Mouse (Mus musculus) limb, embryonic 11.5 days (tissue): ENCODE measurements at regions not wholly inside any gene's neighbourhood (a gene's known extent, or its start where the extent isn't known, plus 50 kb on each side); places are given as distances from the start of the nearest gene placed in this dataset.

ENCODE experiments used
- ATAC-seq: fragments of 200-750 bp; cut with Nextera tagmentation; 2 replicates; pipeline ENCODE4 v1.8.0; 2017; ENCODE audit warnings: low read depth; ENCODE audit not compliant: insufficient number of reproducible peaks, low FRiP score, low TSS enrichment
- DNase-seq: peaks from one replicate; pipeline ENCODE4 v3.0.0-alpha.2; 2015; ENCODE audit warnings: low spot score
- H3K27ac ChIP-seq: fragments of 300-500 bp; sonication (generic); replicated peaks from 2 replicates; pipeline ENCODE4 v1.5.1; 2014; ENCODE audit warnings: low read depth, mild to moderate bottlenecking, low read length
- H3K27me3 ChIP-seq: fragments of 300-500 bp; sonication (generic); 2 replicates; pipeline ENCODE4 v1.6.1; 2014; ENCODE audit warnings: mild to moderate bottlenecking, low read length, mixed read lengths; ENCODE audit not compliant: control insufficient read depth, insufficient read depth
- H3K36me3 ChIP-seq: fragments of 300-500 bp; sonication (generic); 2 replicates; pipeline ENCODE4 v1.6.1; 2014; ENCODE audit warnings: mild to moderate bottlenecking, low read length, moderate library complexity, mixed read lengths; ENCODE audit not compliant: control insufficient read depth, insufficient read depth
- H3K4me1 ChIP-seq: fragments of 300-500 bp; sonication (generic); 2 replicates; pipeline ENCODE4 v1.6.1; 2014; ENCODE audit warnings: low read length, mixed read lengths; ENCODE audit not compliant: control insufficient read depth, insufficient read depth
- H3K4me2 ChIP-seq: fragments of 300-500 bp; sonication (generic); 2 replicates; pipeline ENCODE4 v1.6.1; 2014; ENCODE audit warnings: low read depth, mild to moderate bottlenecking, moderate library complexity; ENCODE audit not compliant: severe bottlenecking
- H3K4me3 ChIP-seq: fragments of 300-500 bp; sonication (generic); 2 replicates; pipeline ENCODE4 v1.5.1; 2014; ENCODE audit warnings: low read depth, low read length
- H3K9ac ChIP-seq: fragments of 300-500 bp; sonication (generic); 2 replicates; pipeline ENCODE4 v1.6.1; 2014; ENCODE audit warnings: mild to moderate bottlenecking, low read length
- H3K9me3 ChIP-seq: fragments of 300-500 bp; sonication (generic); 2 replicates; pipeline ENCODE4 v1.6.1; 2016; ENCODE audit warnings: low read length; ENCODE audit not compliant: control insufficient read depth
- WGBS: fragments of 180-500 bp; shearing (Covaris S2); extraction: QIAGEN DNeasy Blood & Tissue Kit; methylation state at CpG from one replicate; pipeline ENCODE4 v1.1.7; 2014; 5-methylcytosine and 5-hydroxymethylcytosine counted together

DNA sequence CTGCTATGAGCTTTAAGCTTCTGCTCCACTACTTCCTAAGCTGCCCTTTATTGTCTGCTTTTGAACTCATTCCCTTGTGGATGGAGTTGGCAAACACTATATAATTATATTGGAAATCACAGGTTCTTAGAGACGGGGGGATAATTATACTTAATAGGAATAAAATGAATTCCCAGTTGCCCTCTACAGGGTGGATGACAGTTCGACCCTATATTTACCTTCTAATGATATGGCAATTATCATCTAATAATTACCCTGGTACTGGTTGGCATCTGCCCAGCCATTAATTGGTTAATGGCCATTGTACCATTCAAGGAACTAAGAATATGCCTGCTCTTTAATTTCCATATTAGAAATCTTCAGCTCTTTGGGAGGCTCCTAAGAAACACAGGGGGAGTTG lies 302.5 kb upstream of the 4931429L15Rik start:
- no peaks in the 10 kb centered on the region for H3K36me3 ChIP-seq
- 79% methylated on average over 2 of the region's 2 CpGs for WGBS
- no peaks in the 10 kb centered on the region for H3K9me3 ChIP-seq
- no peak overlapping the region for H3K4me3 ChIP-seq
- no peak overlapping the region for H3K27ac ChIP-seq
- ATAC-seq, result no peak
- no peaks in the 10 kb centered on the region for H3K4me1 ChIP-seq
- no peaks in the 10 kb centered on the region for H3K27me3 ChIP-seq
- no peak overlapping the region for H3K4me2 ChIP-seq
- no peak overlapping the region for H3K9ac ChIP-seq
- no peak for DNase-seq

DNA sequence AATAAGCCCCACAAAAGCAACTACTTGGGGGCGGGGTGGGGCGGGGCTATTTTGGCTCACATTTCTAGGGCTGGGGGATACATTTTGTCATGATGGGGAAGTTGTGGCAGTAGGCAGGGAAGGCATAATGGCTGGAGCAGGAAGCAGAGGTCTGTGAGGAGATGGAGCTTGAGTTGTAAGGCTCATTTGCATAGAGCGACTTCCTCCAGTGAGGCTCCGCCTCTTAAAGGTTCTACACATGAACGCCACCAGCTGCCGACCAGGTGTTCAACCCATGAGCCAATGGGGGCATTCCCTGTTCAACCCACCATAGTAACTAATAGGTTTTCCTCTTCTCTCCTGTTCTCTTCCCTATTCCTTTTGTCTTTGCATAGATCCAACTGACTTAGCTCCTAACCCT lies 302.1 kb upstream of the 4931429L15Rik start:
- no peaks in the 10 kb centered on the region for H3K27me3 ChIP-seq
- H3K27ac ChIP-seq, result no peak overlapping the region
- 95% methylated on average over 6 of the region's 6 CpGs for WGBS
- DNase-seq (no peak), ATAC-seq (no peak)
- H3K4me3 ChIP-seq, result no peak overlapping the region
- H3K36me3 ChIP-seq, result no peaks in the 10 kb centered on the region
- no peaks in the 10 kb centered on the region for H3K4me1 ChIP-seq
- H3K9me3 ChIP-seq, result no peaks in the 10 kb centered on the region
- no peak overlapping the region for H3K9ac ChIP-seq
- no peak overlapping the region for H3K4me2 ChIP-seq

DNA sequence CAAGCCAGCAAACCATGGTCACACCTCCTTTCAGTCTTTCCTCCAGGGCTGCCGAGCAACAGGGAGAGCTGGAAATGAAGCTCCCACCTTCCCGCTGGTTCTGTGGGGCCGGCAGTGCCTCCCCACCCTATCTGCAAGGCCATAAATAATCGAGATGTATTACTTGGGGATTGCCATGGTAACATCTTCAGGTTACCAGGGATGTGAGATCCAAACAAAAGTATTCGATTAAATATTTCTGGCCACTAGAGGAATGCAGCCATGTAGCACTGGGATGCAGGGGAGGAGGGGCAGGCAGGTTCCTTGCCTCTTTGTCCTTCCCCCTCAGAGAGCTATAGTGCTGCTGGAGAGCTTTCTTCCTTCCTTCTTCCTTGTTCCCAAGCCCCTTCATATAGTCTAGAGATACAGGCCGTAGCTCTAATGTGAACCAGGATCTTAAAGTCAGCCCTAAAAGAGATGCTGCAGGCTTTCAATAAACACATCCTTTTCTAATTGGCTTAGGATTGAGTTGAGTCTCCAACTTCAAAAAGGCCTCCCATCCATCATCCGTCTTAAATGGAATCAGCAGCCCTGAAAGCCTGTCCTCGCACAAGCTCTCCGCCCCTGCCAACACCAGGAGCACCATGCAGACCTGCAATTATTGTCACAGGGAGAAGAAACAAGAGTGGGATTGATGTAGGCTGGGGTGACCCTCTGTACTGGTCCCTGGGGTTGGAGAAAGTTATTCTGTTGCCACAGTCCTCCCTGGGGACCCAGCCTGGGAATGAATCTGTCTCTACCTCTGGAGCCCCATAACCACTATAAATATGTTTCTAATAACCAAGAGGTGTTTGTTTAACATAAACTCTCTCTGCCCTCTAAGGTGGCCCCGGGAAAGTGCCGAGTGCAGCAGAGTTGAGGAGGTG lies 290.6 kb upstream of the 4931429L15Rik start:
- H3K4me3 ChIP-seq, result no peak overlapping the region
- H3K9ac ChIP-seq, result no peak overlapping the region
- no peaks in the 10 kb centered on the region for H3K9me3 ChIP-seq
- DNase-seq (peak; percentile 74), ATAC-seq (0 out of 2 replicates have a peak, but pooled peaks have one; percentile 40)
- H3K4me2 ChIP-seq, result no peak overlapping the region
- peaks cover 17% of the 10 kb centered on the region for H3K4me1 ChIP-seq
- 10% methylated on average over 11 of the region's 11 CpGs for WGBS
- H3K27ac ChIP-seq, result peak overlapping the region; percentile 39
- no peaks in the 10 kb centered on the region for H3K36me3 ChIP-seq
- no peaks in the 10 kb centered on the region for H3K27me3 ChIP-seq

GRCm38 (mm10) chr9:46608695-46609094 lies 288.9 kb upstream of the 4931429L15Rik start:
- ATAC-seq, result no peak
- Histone ChIP-seq H3K4me2 (no peak overlapping the region), H3K4me1 (peaks cover 17% of the 10 kb centered on the region), H3K9ac (no peak overlapping the region), H3K9me3 (no peaks in the 10 kb centered on the region), H3K27ac (no peak overlapping the region), H3K27me3 (no peaks in the 10 kb centered on the region), H3K36me3 (no peaks in the 10 kb centered on the region), H3K4me3 (no peak overlapping the region)
- no peak for DNase-seq
- 83% methylated on average over 8 of the region's 8 CpGs for whole genome bisulfite sequencing

DNA sequence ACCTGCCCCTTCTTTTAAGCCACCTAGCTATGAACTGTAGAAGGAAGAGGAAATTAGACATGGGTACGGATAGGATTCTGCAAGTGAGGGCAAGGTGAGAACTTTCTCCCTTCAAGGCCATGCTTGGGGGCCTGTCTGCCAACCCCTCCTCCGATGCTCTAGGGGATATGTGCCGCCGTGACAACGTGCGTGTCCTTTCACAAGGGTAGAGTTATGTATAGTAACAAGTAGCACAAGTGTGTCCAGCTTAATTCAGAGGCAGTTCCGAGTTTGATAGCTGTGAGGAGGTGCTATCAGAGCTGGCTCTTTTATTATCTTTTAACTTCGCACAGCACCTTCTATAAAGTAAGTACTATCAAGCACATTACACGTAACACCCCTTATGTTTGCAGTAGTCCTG lies 281.0 kb upstream of the 4931429L15Rik start:
- no peak overlapping the region for H3K27ac ChIP-seq

GRCm38 (mm10) chr9:46599931-46600708 lies 280.3 kb upstream of the 4931429L15Rik start:
- no peak overlapping the region for H3K27ac ChIP-seq
- DNase-seq (no peak), ATAC-seq (no peak)
- H3K4me3 ChIP-seq, result no peak overlapping the region
- H3K4me2 ChIP-seq, result no peak overlapping the region
- no peaks in the 10 kb centered on the region for H3K36me3 ChIP-seq
- WGBS, result 20% methylated on average over 8 of the region's 8 CpGs
- H3K4me1 ChIP-seq, result peaks cover 8% of the 10 kb centered on the region; the same call in 1 of the 2 replicates
- H3K9ac ChIP-seq, result no peak overlapping the region
- H3K27me3 ChIP-seq, result no peaks in the 10 kb centered on the region
- no peaks in the 10 kb centered on the region for H3K9me3 ChIP-seq

More for the DNA sequence above, 281.0 kb upstream of the 4931429L15Rik start:
- H3K4me2 ChIP-seq, result no peak overlapping the region
- no peaks in the 10 kb centered on the region for H3K27me3 ChIP-seq
- no peak overlapping the region for H3K9ac ChIP-seq
- ATAC-seq, result no peak
- no peak for DNase-seq
- no peak overlapping the region for H3K4me3 ChIP-seq
- WGBS, result 88% methylated on average over 9 of the region's 9 CpGs
- H3K36me3 ChIP-seq, result no peaks in the 10 kb centered on the region
- H3K9me3 ChIP-seq, result no peaks in the 10 kb centered on the region
- peaks cover 8% of the 10 kb centered on the region; the same call in 1 of the 2 replicates for H3K4me1 ChIP-seq

DNA sequence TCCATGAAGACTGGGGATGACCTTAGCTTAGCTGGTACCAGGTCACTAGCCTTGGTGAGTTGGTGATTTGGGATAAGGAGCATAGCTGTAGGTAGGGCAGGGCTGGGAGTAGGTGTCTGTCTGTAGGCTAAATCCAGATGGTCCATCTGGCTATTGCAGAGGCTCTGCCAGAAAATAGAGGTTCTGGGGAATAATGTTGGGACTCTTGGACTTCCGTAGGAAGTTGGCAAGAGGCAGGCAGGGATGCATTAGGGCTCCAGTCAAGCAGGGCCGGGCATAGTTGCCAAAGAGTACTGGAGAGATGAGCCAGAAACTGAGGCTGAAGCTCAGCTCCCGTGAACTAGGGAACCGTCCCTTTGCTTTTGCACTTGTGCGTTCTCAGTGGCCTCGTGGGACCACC lies 278.7 kb upstream of the 4931429L15Rik start:
- WGBS, result 90% methylated on average over 6 of the region's 6 CpGs
- Histone ChIP-seq H3K4me2 (no peak overlapping the region), H3K4me3 (no peak overlapping the region), H3K27me3 (no peaks in the 10 kb centered on the region), H3K36me3 (no peaks in the 10 kb centered on the region), H3K27ac (no peak overlapping the region), H3K4me1 (peaks cover 8% of the 10 kb centered on the region; the same call in 1 of the 2 replicates), H3K9ac (no peak overlapping the region), H3K9me3 (no peaks in the 10 kb centered on the region)
- DNase-seq, result no peak
- ATAC-seq, result no peak

- no peak overlapping the region for H3K27ac ChIP-seq
- no peaks in the 10 kb centered on the region for H3K27me3 ChIP-seq
- no peaks in the 10 kb centered on the region for H3K36me3 ChIP-seq
- no peaks in the 10 kb centered on the region for H3K4me1 ChIP-seq
- DNase-seq (no peak), ATAC-seq (no peak)
- no peak overlapping the region for H3K4me2 ChIP-seq
- H3K4me3 ChIP-seq, result no peak overlapping the region
- H3K9me3 ChIP-seq, result no peaks in the 10 kb centered on the region
- WGBS, result 77% methylated on average over 6 of the region's 6 CpGs
- no peak overlapping the region for H3K9ac ChIP-seq
These were observed 273.7 kb upstream of the 4931429L15Rik start for GRCm38 (mm10) chr9:46593444-46593843.
